Mouse (Mus musculus): ENCODE data around the gene Cd7.

DNA sequence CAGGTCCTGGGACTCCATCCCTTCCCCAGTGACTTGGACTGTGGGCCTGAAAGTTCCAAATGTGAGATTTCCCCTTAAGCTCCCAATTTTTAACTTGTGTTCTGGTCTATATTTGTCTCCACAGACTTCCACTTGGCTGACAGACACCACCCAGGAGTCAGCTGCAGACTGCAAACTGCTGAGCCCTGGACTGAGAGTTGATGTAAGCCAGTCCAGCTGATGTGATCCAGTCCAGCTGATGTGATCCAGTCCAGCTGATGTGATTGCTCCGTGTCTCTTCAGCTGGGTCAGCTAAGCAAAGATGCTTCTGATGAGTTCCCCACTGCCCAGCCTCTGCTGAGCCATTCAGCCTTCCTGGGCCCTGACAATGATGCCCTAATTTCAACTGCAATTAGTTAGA is 12.6 kb upstream of the Cd7 start:
- TF ChIP-seq CTCF (IDR thresholded peaks at IDR 0.05; ENCODE audit: low read depth) (no peak), EP300 (IDR thresholded peaks at IDR 0.05; ENCODE audit: low read depth) (no peak)
